Mouse (Mus musculus) heart, postnatal 0 days (tissue): ENCODE data around the gene 1700088E04Rik.

Experiments
- CTCF ChIP-seq: IDR thresholded peaks from 2 replicates; pipeline ENCODE4 v1.5.1; 2016; ENCODE audit warnings: antibody characterized with exemption, control low read depth, low read depth
- EP300 ChIP-seq: IDR thresholded peaks from 2 replicates; pipeline ENCODE4 v1.6.1; 2016; ENCODE audit warnings: antibody characterized with exemption, low read depth

GRCm38 (mm10) chr15:79101531-79101930 lies 39.5 kb downstream of the 1700088E04Rik start:
- TF ChIP-seq EP300 (no peak), CTCF (no peak)
